Comparison of ENCODE assay signal across 20 mouse cellular contexts in the genomic region with DNA sequence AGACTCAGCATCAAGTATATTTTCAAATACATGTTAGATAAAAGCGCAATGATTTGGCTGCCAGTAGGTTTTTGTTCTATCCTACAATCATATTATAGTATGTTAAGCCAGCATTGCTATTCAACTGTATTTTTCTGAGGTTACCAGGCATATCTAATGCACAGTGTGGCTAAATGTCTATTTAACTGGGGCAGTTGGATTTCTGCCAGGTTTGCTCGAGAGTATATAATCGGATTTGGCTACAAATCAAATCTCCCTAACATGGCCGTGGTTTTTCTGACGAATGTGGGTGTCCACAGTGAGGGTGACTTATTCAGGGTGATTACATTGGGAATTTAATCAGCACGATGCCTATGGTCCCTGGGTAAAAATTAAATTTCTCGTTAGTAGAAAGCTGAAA. TPM values are rescaled to one million over a fixed set of nuclear protein-coding genes. Genes with fewer than 3 reads are reported as not detected.
DNase-seq lines count a peak whose midpoint lies in the region; ATAC-seq and TF ChIP-seq lines count a peak whose summit lies in the region.
"Had no signal": no experiment of that assay in that cellular context is flagged by ENCODE, and none has a peak within 500 bp of the region (broad histone marks: within the 10 kb centered on the region; RNA-seq: fewer than 3 reads in every experiment).

No protein-coding gene starts in this region.

- H3K9ac ChIP-seq in midbrain, embryonic 13.5 days (replicated peaks), result no peak overlapping the region
- H3K9ac ChIP-seq in midbrain, embryonic 11.5 days (ENCODE audit: low read length), result no peak overlapping the region
- H3K9ac ChIP-seq in forebrain, postnatal 0 days, result no peak overlapping the region
- H3K9ac ChIP-seq: heart, embryonic 12.5 days; limb, embryonic 13.5 days; liver, embryonic 14.5 days; stomach, embryonic 15.5 days had no signal

- no peak overlapping the region for H3K4me3 ChIP-seq in midbrain, embryonic 13.5 days (replicated peaks)
- no peak overlapping the region for H3K4me3 ChIP-seq in midbrain, embryonic 11.5 days (ENCODE audit: low read depth, low read length)
- H3K4me3 ChIP-seq in forebrain, postnatal 0 days (ENCODE audit: low read depth, low read length), result no peak overlapping the region
- H3K4me3 ChIP-seq: erythroblast, embryonic 14.5 days; heart, embryonic 12.5 days; layer of hippocampus, adult 2 months; limb, embryonic 13.5 days; stomach, embryonic 15.5 days had no signal

- peaks cover 28% of the 10 kb centered on the region for H3K4me1 ChIP-seq in midbrain, embryonic 13.5 days (replicated peaks)
- no peaks in the 10 kb centered on the region for H3K4me1 ChIP-seq in midbrain, embryonic 11.5 days (ENCODE audit: control insufficient read depth, insufficient read depth, low read length)
- H3K4me1 ChIP-seq in forebrain, postnatal 0 days (ENCODE audit: insufficient read depth), result peaks cover 24% of the 10 kb centered on the region; the same call in 1 of the 2 replicates
- H3K4me1 ChIP-seq: stomach, embryonic 15.5 days had no signal

- WGBS in midbrain, embryonic 13.5 days, result 21% methylated on average over 7 of the region's 7 CpGs
- WGBS in midbrain, embryonic 11.5 days, result 71% methylated on average over 7 of the region's 7 CpGs
- 15% methylated on average over 7 of the region's 7 CpGs for WGBS in forebrain, postnatal 0 days

- 0 out of 2 replicates have a peak, but pooled peaks cover 5% of the 10 kb centered on the region for H3K27me3 ChIP-seq in midbrain, embryonic 13.5 days
- no peaks in the 10 kb centered on the region for H3K27me3 ChIP-seq in midbrain, embryonic 11.5 days (ENCODE audit: control insufficient read depth, insufficient read depth, low read length)
- no peaks in the 10 kb centered on the region for H3K27me3 ChIP-seq in forebrain, postnatal 0 days (ENCODE audit: insufficient read depth, low read length)
- H3K27me3 ChIP-seq: heart, embryonic 12.5 days; limb, embryonic 13.5 days had no signal

- no peaks in the 10 kb centered on the region for H3K36me3 ChIP-seq in midbrain, embryonic 13.5 days
- no peaks in the 10 kb centered on the region for H3K36me3 ChIP-seq in midbrain, embryonic 11.5 days (ENCODE audit: control insufficient read depth, insufficient read depth, low read length)
- H3K36me3 ChIP-seq in forebrain, postnatal 0 days (ENCODE audit: insufficient read depth), result no peaks in the 10 kb centered on the region
- H3K36me3 ChIP-seq: heart, embryonic 12.5 days; limb, embryonic 13.5 days; stomach, embryonic 15.5 days had no signal

- peak overlapping the region; percentile 49 for H3K27ac ChIP-seq in midbrain, embryonic 13.5 days
- H3K27ac ChIP-seq in midbrain, embryonic 11.5 days (ENCODE audit: low read depth, low read length), result no peak overlapping the region
- peak overlapping the region; percentile 2; the same call in 1 of the 2 replicates for H3K27ac ChIP-seq in forebrain, postnatal 0 days (ENCODE audit: low read depth, low read length)
- H3K27ac ChIP-seq: kidney, postnatal 0 days; layer of hippocampus, adult 2 months; limb, embryonic 13.5 days; liver, embryonic 14.5 days; stomach, embryonic 15.5 days had no signal

- no peak for ATAC-seq in midbrain, embryonic 13.5 days
- no peak for ATAC-seq in midbrain, embryonic 11.5 days (ENCODE audit: low FRiP score)
- no peak for ATAC-seq in forebrain, postnatal 0 days
- ATAC-seq: intestine, postnatal 0 days had no signal

- no peak for TF ChIP-seq CTCF in forebrain, postnatal 0 days (IDR thresholded peaks at IDR 0.05; ENCODE audit: low read depth)

- no peaks in the 10 kb centered on the region for H3K9me3 ChIP-seq in midbrain, embryonic 13.5 days
- no peaks in the 10 kb centered on the region for H3K9me3 ChIP-seq in midbrain, embryonic 11.5 days (ENCODE audit: control insufficient read depth, low read length)
- H3K9me3 ChIP-seq in forebrain, postnatal 0 days (ENCODE audit: low read length), result no peaks in the 10 kb centered on the region
- H3K9me3 ChIP-seq: limb, embryonic 13.5 days; stomach, embryonic 15.5 days had no signal

- peak overlapping the region; percentile 17; the same call in 1 of the 2 replicates for H3K4me2 ChIP-seq in midbrain, embryonic 13.5 days (replicated peaks)
- H3K4me2 ChIP-seq in midbrain, embryonic 11.5 days, result no peak overlapping the region
- peak overlapping the region; percentile 19; the same call in 1 of the 2 replicates for H3K4me2 ChIP-seq in forebrain, postnatal 0 days (ENCODE audit: low read depth)
- H3K4me2 ChIP-seq: heart, embryonic 12.5 days; limb, embryonic 13.5 days; stomach, embryonic 15.5 days had no signal

- intact Hi-C loops in heart, postnatal 25 days (cut with DNase I), result loop anchor here (10.0 kb wide), 1 partner anchor 885 kb away; the partner anchor contains the start of gene Hoxd13

- peak; percentile 35 for DNase-seq in heart, adult 11 months
- no peak for DNase-seq in heart, postnatal 25 days (ENCODE audit: low spot score)
- no peak for DNase-seq in midbrain, embryonic 11.5 days (ENCODE audit: low spot score, missing footprints)
- peak; percentile 63 for DNase-seq in forebrain, postnatal 0 days
- DNase-seq in retina, postnatal 7 days (ENCODE audit: low read depth, low spot score), result peak; percentile 88
- no peak for DNase-seq in gastrocnemius, postnatal 4 days (ENCODE audit: low spot score in 2 of 2)
- DNase-seq in adrenal gland, postnatal 10 days, result no peak
- DNase-seq: heart, postnatal 36 days; lung, postnatal 10 days had no signal

RNA-seq across cellular contexts. Expression of gene Chn1, which starts 4.7 kb away (rescaled TPM):
- total RNA-seq in heart, postnatal 25 days (2021), result 10 to 100 TPM; 38.3 to 46.0 TPM
- 105 and 109 TPM in 2 replicates for polyA plus RNA-seq in midbrain, embryonic 13.5 days (2015; fragmentation: Nextera tagmentation; extraction: Ambion mirVana)
- 84.0 and 86.7 TPM in 2 replicates for polyA plus RNA-seq in midbrain, embryonic 11.5 days (2014; fragmentation: Nextera tagmentation; extraction: Ambion mirVana)
- 136 and 157 TPM in 2 replicates for total RNA-seq in forebrain, postnatal 0 days (2014; rRNA removed)
- 85.5 and 102 TPM in 2 replicates for polyA plus RNA-seq in forebrain, postnatal 0 days (2015; fragmentation: Nextera tagmentation; extraction: Ambion mirVana)
- total RNA-seq in gastrocnemius, postnatal 4 days (2021), result 10 to 100 TPM; 23.3 to 25.6 TPM
- total RNA-seq in adrenal gland, postnatal 10 days (2021), result 10 to 100 TPM; 21.0 to 26.3 TPM
- total RNA-seq: megakaryocyte, adult 5-6 weeks; neutrophil, adult 5-6 weeks had no signal

Comparison
In these comparisons a context has a peak if more than half of its experiments do, and no peak if none do; other contexts are left out.
1. DNase-seq: peak in heart, adult 11 months (single experiment), forebrain, postnatal 0 days (single experiment) and retina, postnatal 7 days (single experiment); none in heart, postnatal 25 days (single experiment), midbrain, embryonic 11.5 days (single experiment), gastrocnemius, postnatal 4 days (0 of 2) and adrenal gland, postnatal 10 days (single experiment).